Mouse (Mus musculus): ENCODE data around the gene Tpx2. TPM values are rescaled to one million over a fixed set of nuclear protein-coding genes. Genes with fewer than 3 reads are reported as not detected.

Gene Tpx2
- polyA plus RNA-seq, 1 experiment from 2014 or later, result 88.0 TPM

- no peak overlapping the region for H3K9ac ChIP-seq
- no peak overlapping the region for H3K4me2 ChIP-seq
- H3K27me3 ChIP-seq (replicated peaks), result no peaks in the 10 kb centered on the region
- H3K9me3 ChIP-seq (replicated peaks), result no peaks in the 10 kb centered on the region
- peaks cover 98% of the 10 kb centered on the region for H3K36me3 ChIP-seq
- no peaks in the 10 kb centered on the region for H3K4me1 ChIP-seq
- no peak overlapping the region for H3K4me3 ChIP-seq
- 91% methylated on average over 6 of the region's 6 CpGs for whole genome bisulfite sequencing (ENCODE audit: insufficient replicate concordance)
- no peak overlapping the region for H3K27ac ChIP-seq
- no peak for ATAC-seq
Measured at GRCm38 (mm10) chr2:152884101-152884645, 36.4 kb downstream of the Tpx2 start.

- Histone ChIP-seq H3K4me3 (no peak overlapping the region), H3K27ac (no peak overlapping the region), H3K4me2 (no peak overlapping the region), H3K4me1 (no peaks in the 10 kb centered on the region), H3K9ac (no peak overlapping the region), H3K9me3 (replicated peaks) (no peaks in the 10 kb centered on the region), H3K36me3 (peaks cover 98% of the 10 kb centered on the region), H3K27me3 (replicated peaks) (no peaks in the 10 kb centered on the region)
- WGBS (ENCODE audit: insufficient replicate concordance), result 84% methylated on average over 3 of the region's 3 CpGs
- no peak for ATAC-seq
Measured at GRCm38 (mm10) chr2:152887230-152887629, 39.5 kb downstream of the Tpx2 start.

GRCm38 (mm10) chr2:152888774-152889173, 41.0 kb downstream of the Tpx2 start:
- Histone ChIP-seq H3K4me2 (no peak overlapping the region), H3K9ac (no peak overlapping the region), H3K9me3 (replicated peaks) (no peaks in the 10 kb centered on the region), H3K4me3 (no peak overlapping the region), H3K4me1 (no peaks in the 10 kb centered on the region), H3K36me3 (peaks cover 98% of the 10 kb centered on the region), H3K27me3 (replicated peaks) (no peaks in the 10 kb centered on the region), H3K27ac (no peak overlapping the region)
- WGBS (ENCODE audit: insufficient replicate concordance), result 90% methylated on average over 5 of the region's 5 CpGs
- no peak for ATAC-seq

- ATAC-seq, result no peak
- H3K36me3 ChIP-seq, result peaks cover 58% of the 10 kb centered on the region
- no peaks in the 10 kb centered on the region for H3K27me3 ChIP-seq (replicated peaks)
- WGBS (ENCODE audit: insufficient replicate concordance), result 87% methylated on average over 9 of the region's 9 CpGs
- no peak overlapping the region for H3K9ac ChIP-seq
- no peak overlapping the region for H3K4me3 ChIP-seq
- no peaks in the 10 kb centered on the region for H3K9me3 ChIP-seq (replicated peaks)
- no peak overlapping the region for H3K27ac ChIP-seq
- no peak overlapping the region for H3K4me2 ChIP-seq
- H3K4me1 ChIP-seq, result no peaks in the 10 kb centered on the region
Measured at GRCm38 (mm10) chr2:152895834-152896233, 48.1 kb downstream of the Tpx2 start.

- no peak overlapping the region for H3K9ac ChIP-seq
- no peaks in the 10 kb centered on the region for H3K9me3 ChIP-seq (replicated peaks)
- H3K4me1 ChIP-seq, result no peaks in the 10 kb centered on the region
- no peaks in the 10 kb centered on the region for H3K27me3 ChIP-seq (replicated peaks)
- H3K4me2 ChIP-seq, result no peak overlapping the region
- no peak for ATAC-seq
- no peak overlapping the region for H3K4me3 ChIP-seq
- 80% methylated on average over 3 of the region's 3 CpGs for WGBS (ENCODE audit: insufficient replicate concordance)
- H3K27ac ChIP-seq, result no peak overlapping the region
- peaks cover 47% of the 10 kb centered on the region for H3K36me3 ChIP-seq
Measured at GRCm38 (mm10) chr2:152896926-152897325, 49.2 kb downstream of the Tpx2 start.

- ATAC-seq, result no peak
- 81% methylated on average over 6 of the region's 6 CpGs for WGBS (ENCODE audit: insufficient replicate concordance)
Measured at GRCm38 (mm10) chr2:152899011-152899410, 51.2 kb downstream of the Tpx2 start.

GRCm38 (mm10) chr2:152901296-152901695, 53.5 kb downstream of the Tpx2 start:
- 83% methylated on average over 15 of the region's 15 CpGs for WGBS (ENCODE audit: insufficient replicate concordance)
- no peak for ATAC-seq
- no peaks in the 10 kb centered on the region; the same call in 1 of the 2 replicates for H3K27me3 ChIP-seq (replicated peaks)

More at GRCm38 (mm10) chr2:152899011-152899410, 51.2 kb downstream of the Tpx2 start:
- Histone ChIP-seq H3K4me1 (no peaks in the 10 kb centered on the region), H3K27me3 (replicated peaks) (no peaks in the 10 kb centered on the region), H3K4me3 (no peak overlapping the region), H3K27ac (no peak overlapping the region), H3K36me3 (peaks cover 26% of the 10 kb centered on the region), H3K9ac (no peak overlapping the region), H3K9me3 (replicated peaks) (no peaks in the 10 kb centered on the region), H3K4me2 (no peak overlapping the region)

GRCm38 (mm10) chr2:152902658-152903057, 54.9 kb downstream of the Tpx2 start:
- 52% methylated on average over 3 of the region's 3 CpGs for whole genome bisulfite sequencing (ENCODE audit: insufficient replicate concordance)
- H3K9me3 ChIP-seq (replicated peaks), result no peaks in the 10 kb centered on the region
- 0 out of 2 replicates have a peak, but pooled peaks cover 6% of the 10 kb centered on the region for H3K4me1 ChIP-seq
- no peak for ATAC-seq
- no peak overlapping the region for H3K4me3 ChIP-seq
- no peak overlapping the region for H3K9ac ChIP-seq
- H3K27ac ChIP-seq, result no peak overlapping the region
- no peak overlapping the region for H3K4me2 ChIP-seq
- no peaks in the 10 kb centered on the region; the same call in 1 of the 2 replicates for H3K27me3 ChIP-seq (replicated peaks)
- H3K36me3 ChIP-seq, result no peaks in the 10 kb centered on the region

More at GRCm38 (mm10) chr2:152901296-152901695, 53.5 kb downstream of the Tpx2 start:
- no peaks in the 10 kb centered on the region for H3K9me3 ChIP-seq (replicated peaks)
- peaks cover 3% of the 10 kb centered on the region for H3K36me3 ChIP-seq
- H3K4me2 ChIP-seq, result no peak overlapping the region
- H3K4me1 ChIP-seq, result 0 out of 2 replicates have a peak, but pooled peaks cover 6% of the 10 kb centered on the region
- no peak overlapping the region for H3K9ac ChIP-seq
- no peak overlapping the region for H3K27ac ChIP-seq
- no peak overlapping the region for H3K4me3 ChIP-seq

- no peak overlapping the region for H3K27ac ChIP-seq
- no peaks in the 10 kb centered on the region for H3K36me3 ChIP-seq
- no peak for ATAC-seq
- WGBS (ENCODE audit: insufficient replicate concordance), result 60% methylated on average over 4 of the region's 4 CpGs
- H3K27me3 ChIP-seq (replicated peaks), result no peaks in the 10 kb centered on the region; the same call in 1 of the 2 replicates
- no peak overlapping the region for H3K4me2 ChIP-seq
- 0 out of 2 replicates have a peak, but pooled peaks cover 6% of the 10 kb centered on the region for H3K4me1 ChIP-seq
- H3K9me3 ChIP-seq (replicated peaks), result no peaks in the 10 kb centered on the region
- no peak overlapping the region for H3K4me3 ChIP-seq
- no peak overlapping the region for H3K9ac ChIP-seq
Measured at GRCm38 (mm10) chr2:152903586-152903985, 55.8 kb downstream of the Tpx2 start.

GRCm38 (mm10) chr2:152904127-152904643, 56.4 kb downstream of the Tpx2 start:
- ATAC-seq, result no peak
- Histone ChIP-seq H3K4me3 (no peak overlapping the region), H3K4me1 (0 out of 2 replicates have a peak, but pooled peaks cover 6% of the 10 kb centered on the region), H3K27me3 (replicated peaks) (peaks cover 3% of the 10 kb centered on the region; the same call in 1 of the 2 replicates), H3K9me3 (replicated peaks) (no peaks in the 10 kb centered on the region), H3K36me3 (no peaks in the 10 kb centered on the region), H3K9ac (no peak overlapping the region), H3K4me2 (no peak overlapping the region), H3K27ac (no peak overlapping the region)
- WGBS (ENCODE audit: insufficient replicate concordance), result 29% methylated on average over 5 of the region's 5 CpGs

GRCm38 (mm10) chr2:152905036-152905829, 57.5 kb downstream of the Tpx2 start:
- H3K4me2 ChIP-seq, result no peak overlapping the region
- H3K27ac ChIP-seq, result no peak overlapping the region
- ATAC-seq, result no peak
- H3K36me3 ChIP-seq, result no peaks in the 10 kb centered on the region
- no peaks in the 10 kb centered on the region for H3K9me3 ChIP-seq (replicated peaks)
- 60% methylated on average over 11 of the region's 11 CpGs for WGBS (ENCODE audit: insufficient replicate concordance)
- no peak overlapping the region for H3K9ac ChIP-seq
- peaks cover 13% of the 10 kb centered on the region; the same call in 1 of the 2 replicates for H3K27me3 ChIP-seq (replicated peaks)
- no peak overlapping the region for H3K4me3 ChIP-seq
- 0 out of 2 replicates have a peak, but pooled peaks cover 6% of the 10 kb centered on the region for H3K4me1 ChIP-seq

Data from liver, embryonic 12.5 days (tissue).